Mouse (Mus musculus) cerebellum, postnatal 10 days (tissue): ENCODE measurements around the gene Btbd17.
A peak's percentile ranks its signal among the peaks of the same experiment; 100 is the strongest.

Experiments used
- DNase-seq, 2 experiments: peaks; one replicate each; pipeline ENCODE4 v3.0.0; 2021; ENCODE audit warnings: mixed read lengths in 2 of 2

Gene Btbd17

GRCm38 (mm10) chr11:114795848-114796322 lies at the start of gene Btbd17:
Gene Btbd17 (minus strand): TSS chr11:114795945.
- DNase-seq, result peak; percentile 83 to 89

- no peak for DNase-seq
Observed at GRCm38 (mm10) chr11:114844464-114845220, 48.9 kb upstream of the Btbd17 start.

GRCm38 (mm10) chr11:114843818-114844463 lies 48.2 kb upstream of the Btbd17 start:
- peak in 1 of 2 experiments; percentile 48 for DNase-seq

GRCm38 (mm10) chr11:114833166-114833565 lies 37.4 kb upstream of the Btbd17 start:
- DNase-seq, result no peak

GRCm38 (mm10) chr11:114830433-114830773 lies 34.7 kb upstream of the Btbd17 start:
- no peak for DNase-seq

GRCm38 (mm10) chr11:114829499-114830432 lies 34.0 kb upstream of the Btbd17 start:
- peak; percentile 90 for DNase-seq

GRCm38 (mm10) chr11:114826686-114827085 lies 30.9 kb upstream of the Btbd17 start:
- DNase-seq, result no peak

- DNase-seq, result no peak
Observed at GRCm38 (mm10) chr11:114823199-114823725, 27.5 kb upstream of the Btbd17 start.

GRCm38 (mm10) chr11:114822727-114823126 lies 27.0 kb upstream of the Btbd17 start:
- DNase-seq, result peak; percentile 92 to 93

- no peak for DNase-seq
Observed at GRCm38 (mm10) chr11:114821325-114821724, 25.6 kb upstream of the Btbd17 start.

- no peak for DNase-seq
Observed at GRCm38 (mm10) chr11:114820444-114820843, 24.7 kb upstream of the Btbd17 start.

GRCm38 (mm10) chr11:114819110-114819509 lies 23.4 kb upstream of the Btbd17 start:
- no peak for DNase-seq

- no peak for DNase-seq
Observed at GRCm38 (mm10) chr11:114818185-114818584, 22.4 kb upstream of the Btbd17 start.

GRCm38 (mm10) chr11:114816934-114817333 lies 21.2 kb upstream of the Btbd17 start:
- DNase-seq, result no peak

GRCm38 (mm10) chr11:114814873-114815592 lies 19.3 kb upstream of the Btbd17 start:
- DNase-seq, result peak; percentile 76 to 80

- DNase-seq, result peak; percentile 98 to 100
Observed at GRCm38 (mm10) chr11:114812731-114813240, 17.0 kb upstream of the Btbd17 start.

- no peak for DNase-seq
Observed at GRCm38 (mm10) chr11:114810344-114810743, 14.6 kb upstream of the Btbd17 start.

GRCm38 (mm10) chr11:114809371-114809770 lies 13.6 kb upstream of the Btbd17 start:
- DNase-seq, result peak in 1 of 2 experiments; percentile 56

GRCm38 (mm10) chr11:114807686-114808427 lies 12.1 kb upstream of the Btbd17 start:
- peak; percentile 13 to 76 for DNase-seq

- peak in 1 of 2 experiments; percentile 35 for DNase-seq
Observed at GRCm38 (mm10) chr11:114807025-114807424, 11.3 kb upstream of the Btbd17 start.

GRCm38 (mm10) chr11:114803990-114804389 lies 8.2 kb upstream of the Btbd17 start:
- peak; percentile 13 to 26 for DNase-seq
